Mouse (Mus musculus): Measurements from ENCODE around the gene Lilra5.

GRCm38 (mm10) chr7:4207126-4207525, 30.4 kb upstream of the Lilra5 start:
- TF ChIP-seq CTCF (conservative IDR thresholded peaks at IDR 0.05 in 1 of 2, IDR thresholded peaks at IDR 0.05 in 1 of 2; ENCODE audit: low read depth in 2 of 2, low read length in 2 of 2) (no peak), ELF1 (IDR thresholded peaks at IDR 0.05; ENCODE audit: low read depth, low read length) (no peak), E2F4 (IDR thresholded peaks at IDR 0.05; ENCODE audit: insufficient replicate concordance, low read depth, low read length) (no peak), EP300 (IDR thresholded peaks at IDR 0.05; ENCODE audit: low read length) (no peak), RAD21 (IDR thresholded peaks at IDR 0.05; ENCODE audit: low read depth, low read length) (no peak), POLR2AphosphoS2 (IDR thresholded peaks at IDR 0.05; ENCODE audit: low read depth, low read length) (no peak), TBP (conservative IDR thresholded peaks at IDR 0.05; ENCODE audit: low read depth, low read length) (no peak)
